Mouse (Mus musculus) stomach, postnatal 0 days (tissue): Measurements from ENCODE around the gene Fam25c.

Source experiments
- CTCF ChIP-seq: IDR thresholded peaks from 2 replicates; pipeline ENCODE4 v1.5.1; 2016; ENCODE audit warnings: antibody characterized with exemption, low read depth, mild to moderate bottlenecking, moderate library complexity
- EP300 ChIP-seq: optimal IDR thresholded peaks from 2 replicates; pipeline ENCODE3; 2016; ENCODE audit warnings: antibody characterized with exemption

GRCm38 (mm10) chr14:34348301-34348700, 6.9 kb downstream of the Fam25c start:
- TF ChIP-seq CTCF (no peak), EP300 (no peak)
